Mouse (Mus musculus) cerebellum, adult 11-12 months (tissue): ENCODE measurements around the gene Washc1.
"Not testable (repeated sequence)": the region's sequence is repeated elsewhere in the genome, so short reads cannot be mapped to it uniquely, and the experiment has no call there.

Source experiments
- DNase-seq: peaks from one replicate; pipeline ENCODE4 v3.0.0; 2022

Gene Washc1

GRCm38 (mm10) chr17:66111402-66111959, at the start of gene Washc1:
TSS of gene Washc1 (plus strand) at chr17:66111545.
- DNase-seq, result peak; percentile 86

- DNase-seq, result no peak
Observed at GRCm38 (mm10) chr17:66065115-66065514, 46.2 kb upstream of the Washc1 start.

DNA sequence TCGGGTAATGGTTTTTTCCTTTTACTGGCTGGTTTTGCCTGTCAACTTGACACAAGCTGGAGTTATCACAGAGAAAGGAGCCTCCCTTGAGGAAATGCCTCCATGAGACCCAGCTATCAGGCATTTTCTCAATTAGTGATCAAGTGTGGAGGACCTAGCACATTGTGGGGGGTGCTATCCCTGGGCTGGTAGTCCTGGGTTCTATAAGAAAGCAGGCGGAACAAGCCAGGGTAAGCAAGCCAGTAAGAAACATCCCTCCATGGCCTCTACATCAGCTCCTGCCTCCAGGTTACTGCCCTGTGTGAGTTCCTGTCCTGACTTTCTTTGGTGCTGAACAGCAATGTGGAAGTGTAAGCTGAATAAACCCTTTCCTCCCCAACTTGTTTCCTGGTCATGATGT, 42.3 kb upstream of the Washc1 start:
- DNase-seq, result not testable (repeated sequence)

- no peak for DNase-seq
Observed at GRCm38 (mm10) chr17:66073971-66074370, 37.4 kb upstream of the Washc1 start.

DNA sequence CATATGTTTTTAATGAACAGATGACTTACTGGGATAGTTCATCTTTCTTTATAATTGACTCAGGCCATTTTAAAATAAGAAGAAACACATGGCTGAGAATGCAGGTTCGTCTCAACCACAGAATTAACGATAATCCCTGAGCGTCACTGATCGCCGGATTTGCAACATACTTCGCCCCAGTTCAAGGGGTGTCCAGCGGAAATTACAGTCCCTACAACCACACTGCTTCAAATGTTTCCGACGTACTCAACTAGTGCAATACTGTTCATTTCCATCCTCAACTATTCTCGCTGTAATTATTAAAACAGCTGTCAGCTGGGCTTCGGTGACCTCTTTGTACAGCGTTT, 35.5 kb upstream of the Washc1 start:
- DNase-seq, result no peak

DNA sequence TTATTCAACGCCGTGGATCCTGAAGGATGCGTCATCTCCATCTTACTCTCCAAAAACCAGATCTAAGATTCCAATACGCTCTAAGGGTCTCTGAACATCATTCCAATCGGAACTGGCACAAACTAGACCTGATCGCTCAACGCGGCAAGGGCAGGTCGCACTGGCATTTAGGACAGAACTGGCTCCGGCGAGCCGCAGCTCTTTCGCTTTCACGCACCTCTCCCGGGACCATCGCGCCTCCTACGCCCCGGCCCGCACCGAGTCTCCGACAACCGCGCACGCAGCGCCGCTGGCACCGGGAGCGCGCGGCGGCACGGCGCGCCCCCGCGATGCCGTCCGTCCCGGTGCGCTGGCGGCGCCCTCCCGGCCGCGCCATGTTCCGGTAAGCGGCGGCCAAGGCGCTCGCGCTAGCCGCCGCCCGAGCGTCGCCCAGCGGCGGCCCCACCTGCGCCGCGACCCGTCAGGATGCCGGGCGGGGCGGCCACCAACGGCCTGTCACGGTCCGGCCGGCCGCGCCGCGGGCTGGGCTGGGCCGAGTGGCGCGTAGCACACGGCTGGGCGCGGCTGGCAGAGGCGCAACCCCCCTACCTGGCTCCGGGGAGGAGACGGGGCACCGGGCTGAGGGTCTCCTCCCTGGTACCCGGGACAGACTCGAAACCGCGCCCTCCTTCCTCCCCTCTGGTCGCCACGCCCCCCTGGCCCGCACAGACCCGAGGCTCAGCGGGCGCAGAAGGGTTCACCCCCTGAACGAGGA, 35.0 kb upstream of the Washc1 start:
- DNase-seq, result peak; percentile 66

GRCm38 (mm10) chr17:66076934-66077333, 34.4 kb upstream of the Washc1 start, which contains the start of gene Ankrd12:
TSS of gene Ankrd12 (minus strand) at chr17:66077089.
- peak; percentile 96 for DNase-seq

- DNase-seq, result no peak
Observed at GRCm38 (mm10) chr17:66077437-66077850, 33.9 kb upstream of the Washc1 start.

DNA sequence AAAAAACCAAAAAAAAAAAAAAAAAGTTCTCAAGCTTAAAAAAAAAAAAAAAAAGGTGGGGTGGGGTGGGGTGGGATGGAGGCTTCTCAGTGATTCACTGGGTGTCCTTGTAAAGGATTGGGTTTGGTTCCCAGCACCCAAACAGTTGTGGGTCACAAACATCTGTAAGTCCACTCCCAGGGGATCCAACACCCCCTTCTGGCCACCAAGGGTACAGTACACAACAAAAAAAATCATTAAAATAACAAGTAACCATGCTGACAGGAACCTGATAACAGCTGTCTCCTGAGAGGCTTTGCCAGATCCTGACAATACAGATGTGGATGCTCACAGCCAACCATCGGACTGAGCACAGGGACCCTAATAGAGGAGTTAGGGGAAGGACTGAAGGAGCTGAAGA, 26.9 kb upstream of the Washc1 start:
- no peak for DNase-seq

GRCm38 (mm10) chr17:66085038-66085437, 26.3 kb upstream of the Washc1 start:
- DNase-seq, result no peak

DNA sequence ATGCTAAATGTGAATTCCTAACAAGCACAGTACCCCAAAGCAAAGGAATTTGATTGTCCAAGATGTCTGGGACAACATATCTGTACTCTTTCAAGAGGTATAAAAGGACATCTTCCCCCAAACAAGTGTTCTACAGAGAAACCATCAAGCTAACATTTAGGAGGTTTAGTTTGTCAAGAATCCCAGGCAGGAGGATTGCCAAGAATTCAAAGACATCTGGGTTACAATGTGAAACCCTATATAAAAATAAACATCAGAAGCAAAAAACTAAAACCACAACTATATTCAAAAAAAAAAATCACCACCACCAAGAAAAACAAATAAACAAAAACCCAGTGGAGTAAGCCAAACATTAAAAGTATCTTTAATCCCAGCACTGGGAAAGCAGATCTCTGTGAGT, 21.1 kb upstream of the Washc1 start:
- DNase-seq, result no peak

GRCm38 (mm10) chr17:66091392-66091791, 20.0 kb upstream of the Washc1 start:
- DNase-seq, result no peak

DNA sequence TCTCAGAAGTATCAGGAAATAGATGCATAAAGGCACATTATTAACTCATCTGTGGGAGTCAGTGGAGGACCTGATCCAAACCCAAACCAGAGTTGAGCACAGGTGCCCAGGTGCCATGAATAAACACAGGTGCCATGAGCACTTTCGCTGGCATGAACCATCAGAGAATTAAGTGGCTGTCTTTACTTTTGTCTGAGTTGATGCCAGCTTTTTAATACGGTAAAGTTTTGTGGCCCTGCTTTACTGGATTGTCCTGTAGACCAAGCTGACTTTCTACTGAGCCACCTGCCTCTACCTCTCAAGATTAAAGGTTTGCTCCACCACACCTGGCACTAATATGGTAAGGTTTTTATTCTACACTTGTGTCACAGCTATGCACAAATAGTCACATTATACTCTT, 19.3 kb upstream of the Washc1 start:
- no peak for DNase-seq

GRCm38 (mm10) chr17:66092664-66093063, 18.7 kb upstream of the Washc1 start:
- no peak for DNase-seq

GRCm38 (mm10) chr17:66100566-66101379, 10.6 kb upstream of the Washc1 start:
- DNase-seq, result no peak

GRCm38 (mm10) chr17:66101380-66102330, 9.7 kb upstream of the Washc1 start, which contains the start of gene Ndufv2:
TSS of gene Ndufv2 (minus strand) at chr17:66101559.
- DNase-seq, result peak; percentile 92

DNA sequence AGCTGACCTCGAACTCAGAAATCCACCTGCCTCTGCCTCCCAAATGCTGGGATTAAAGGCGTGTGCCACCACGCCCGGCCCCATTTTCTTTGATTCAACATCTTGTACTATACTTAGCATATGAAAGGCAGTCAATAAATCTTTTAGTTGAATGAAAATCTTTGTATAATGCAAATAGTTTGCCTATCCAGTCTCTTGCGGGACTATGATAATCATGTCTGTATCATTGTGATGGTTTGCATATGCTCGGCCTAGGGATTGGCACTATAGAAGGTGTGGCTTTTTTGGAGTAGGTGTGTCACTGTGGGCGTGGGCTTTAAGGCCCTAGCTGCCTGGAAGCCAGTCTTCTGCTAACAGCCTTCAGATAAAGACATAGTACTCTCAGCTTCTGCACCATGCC, 7.3 kb upstream of the Washc1 start:
- DNase-seq, result no peak

DNA sequence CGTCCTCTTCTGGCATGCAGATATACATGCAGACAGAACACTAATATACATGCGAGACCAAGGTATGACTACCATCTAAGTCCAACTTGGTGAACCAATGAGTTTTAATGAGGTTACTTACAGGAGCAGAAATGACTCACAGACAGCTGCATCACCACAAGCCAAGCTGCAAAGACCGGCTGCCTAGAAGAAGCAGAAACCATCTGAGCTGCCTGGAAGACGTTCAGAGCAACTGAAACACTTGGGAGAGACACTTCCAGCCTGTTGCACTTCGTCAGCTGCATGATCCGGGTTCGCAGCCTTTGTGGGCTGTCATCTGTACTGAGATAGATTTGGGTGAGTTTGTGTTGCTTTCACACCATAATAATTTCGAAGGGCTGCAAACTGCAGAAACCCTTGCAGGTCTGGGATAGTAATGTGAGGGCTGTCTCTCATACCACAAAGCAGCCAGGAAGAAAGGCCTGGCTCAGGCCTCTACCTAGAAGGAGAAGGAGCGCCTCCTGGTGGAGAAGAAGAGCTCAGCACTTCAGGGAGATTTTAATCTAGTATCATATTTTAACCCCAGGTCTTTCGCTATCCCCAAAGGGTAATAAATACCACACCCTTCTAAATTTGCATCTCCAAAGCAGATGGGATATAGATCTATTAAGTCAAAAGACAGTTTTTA, 4.6 kb upstream of the Washc1 start:
- DNase-seq, result peak; percentile 56

DNA sequence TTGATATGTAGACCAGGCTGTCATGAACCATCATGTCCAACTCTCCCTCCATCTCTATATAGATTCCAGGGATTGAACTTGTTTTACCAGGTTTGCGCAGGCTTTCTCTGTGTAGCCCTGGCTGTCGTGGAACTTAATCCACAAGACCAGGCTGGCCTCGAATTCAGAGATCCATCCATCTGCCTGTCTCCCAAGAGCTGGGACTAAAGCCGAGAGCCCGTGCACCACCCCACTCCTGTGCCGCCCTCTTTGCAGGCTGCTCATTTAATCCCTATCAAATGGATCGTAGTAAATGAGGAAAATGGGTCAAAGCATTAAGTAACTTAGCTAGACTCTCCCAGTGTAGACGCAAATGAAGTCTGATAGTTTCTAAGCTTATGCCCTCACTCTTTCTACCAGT, 3.9 kb upstream of the Washc1 start:
- no peak for DNase-seq

- DNase-seq, result no peak
Observed at GRCm38 (mm10) chr17:66108198-66108597, 3.1 kb upstream of the Washc1 start.

DNA sequence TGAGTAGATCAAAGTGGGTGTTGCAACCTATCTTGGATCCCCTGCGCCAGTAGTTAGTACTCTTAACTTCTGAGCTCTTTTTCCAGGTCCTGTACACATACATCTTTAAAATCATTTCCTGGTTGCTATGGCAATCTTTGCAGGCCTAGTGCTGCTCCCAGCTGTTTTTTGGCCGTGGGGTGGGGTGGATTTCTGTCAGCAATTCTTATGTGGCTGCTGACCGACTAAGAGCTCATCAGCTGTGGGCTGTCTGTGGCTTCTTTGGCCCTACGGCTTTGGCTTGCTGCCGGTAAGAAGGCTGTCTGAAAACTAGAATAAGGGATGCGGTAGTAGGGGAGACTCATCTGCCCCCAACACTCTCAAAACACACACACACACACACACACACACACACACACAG, 599 bp upstream of the Washc1 start:
- no peak for DNase-seq

DNA sequence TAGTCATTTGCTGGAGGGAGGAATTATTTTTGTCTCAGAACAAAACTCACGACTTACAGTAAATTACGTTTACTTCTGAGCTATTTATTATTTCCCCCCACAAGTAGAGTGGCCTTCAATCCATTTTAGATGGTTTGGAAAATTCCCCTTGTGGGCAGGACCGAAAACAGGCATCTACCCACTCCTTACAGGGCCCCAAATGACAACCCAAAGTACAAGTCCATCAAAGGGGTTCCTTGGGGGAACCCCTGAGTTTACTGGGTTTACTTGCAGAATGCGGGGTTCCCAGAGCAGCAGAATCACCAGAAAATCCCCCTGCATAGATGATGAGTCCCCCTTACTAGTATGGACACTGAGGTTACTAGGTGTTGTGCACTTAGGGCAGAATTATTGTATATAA, 821 bp downstream of the Washc1 start:
- DNase-seq, result no peak
